Mouse (Mus musculus): ENCODE data around the gene Tnfrsf8.

- no peak for TF ChIP-seq MXI1 (IDR thresholded peaks at IDR 0.05; ENCODE audit: low read depth, low read length)
- TF ChIP-seq MAX (IDR thresholded peaks at IDR 0.05; ENCODE audit: low read length), result no peak
- no peak for TF ChIP-seq CTCF (conservative IDR thresholded peaks at IDR 0.05 in 1 of 2, IDR thresholded peaks at IDR 0.05 in 1 of 2; ENCODE audit: low read depth in 2 of 2, low read length in 2 of 2)
- TF ChIP-seq EP300 (IDR thresholded peaks at IDR 0.05; ENCODE audit: low read length), result no peak
- TF ChIP-seq NRF1 (IDR thresholded peaks at IDR 0.05; ENCODE audit: low read depth, low read length), result no peak
- no peak for TF ChIP-seq TBP (conservative IDR thresholded peaks at IDR 0.05; ENCODE audit: low read depth, low read length)
- TF ChIP-seq POLR2AphosphoS2 (IDR thresholded peaks at IDR 0.05; ENCODE audit: low read depth, low read length), result no peak
- no peak for TF ChIP-seq POLR2A (IDR thresholded peaks at IDR 0.05; ENCODE audit: low read depth, low read length)
- TF ChIP-seq RCOR1 (conservative IDR thresholded peaks at IDR 0.05; ENCODE audit: low read depth, low read length), result no peak
- TF ChIP-seq E2F4 (IDR thresholded peaks at IDR 0.05; ENCODE audit: insufficient replicate concordance, low read depth, low read length), result no peak
- TF ChIP-seq GABPA (IDR thresholded peaks at IDR 0.05; ENCODE audit: insufficient replicate concordance, low read depth, low read length), result no peak
- no peak for TF ChIP-seq CHD2 (IDR thresholded peaks at IDR 0.05; ENCODE audit: low read length)
- TF ChIP-seq USF2 (conservative IDR thresholded peaks at IDR 0.05; ENCODE audit: low read depth, low read length), result no peak
Measured at GRCm38 (mm10) chr4:145278724-145279370, 36.1 kb downstream of the Tnfrsf8 start.
